Mouse (Mus musculus) forebrain, postnatal 0 days (tissue): Measurements from ENCODE around the gene Cdc42bpb. TPM values are rescaled to one million over a fixed set of nuclear protein-coding genes. Genes with fewer than 3 reads are reported as not detected.

Source experiments
- ATAC-seq: fragments of 200-750 bp; cut with Nextera tagmentation; 2 replicates; pipeline ENCODE4 v1.8.0; 2017; ENCODE audit warnings: mild to moderate bottlenecking, moderate library complexity
- DNase-seq: peaks from one replicate; pipeline ENCODE4 v3.0.0-alpha.2; 2015
- H3K27ac ChIP-seq: fragments of 300-500 bp; sonication (generic); 2 replicates; pipeline ENCODE4 v1.5.1; 2014; ENCODE audit warnings: low read depth, mild to moderate bottlenecking, antibody characterized with exemption, low read length, moderate library complexity, mixed read lengths
- H3K27me3 ChIP-seq: fragments of 300-500 bp; sonication (generic); 2 replicates; pipeline ENCODE4 v1.6.1; 2014; ENCODE audit warnings: mild to moderate bottlenecking, low read length, mixed read lengths; ENCODE audit not compliant: insufficient read depth
- H3K36me3 ChIP-seq: fragments of 300-500 bp; sonication (generic); 2 replicates; pipeline ENCODE4 v1.6.1; 2014; ENCODE audit warnings: mild to moderate bottlenecking, moderate library complexity; ENCODE audit not compliant: insufficient read depth
- H3K4me1 ChIP-seq: fragments of 300-500 bp; sonication (generic); 2 replicates; pipeline ENCODE4 v1.6.1; 2014; ENCODE audit warnings: antibody characterized with exemption; ENCODE audit not compliant: insufficient read depth
- H3K4me2 ChIP-seq: fragments of 300-500 bp; sonication (generic); 2 replicates; pipeline ENCODE4 v1.6.1; 2014; ENCODE audit warnings: low read depth, mild to moderate bottlenecking, moderate library complexity
- H3K4me3 ChIP-seq: fragments of 300-500 bp; sonication (generic); 2 replicates; pipeline ENCODE4 v1.5.1; 2014; ENCODE audit warnings: low read depth, low read length, mixed read lengths
- H3K9ac ChIP-seq: fragments of 300-500 bp; sonication (generic); 2 replicates; pipeline ENCODE4 v1.6.1; 2014; ENCODE audit warnings: mild to moderate bottlenecking
- H3K9me3 ChIP-seq: fragments of 300-500 bp; sonication (generic); 2 replicates; pipeline ENCODE4 v1.6.1; 2016; ENCODE audit warnings: low read length
- CTCF ChIP-seq: sonication (generic); IDR thresholded peaks from 2 replicates; pipeline ENCODE4 v1.5.1; 2016; ENCODE audit warnings: antibody characterized with exemption, control low read depth, low read depth
- WGBS: fragments of 180-500 bp; shearing (Covaris S2); extraction: QIAGEN DNeasy Blood & Tissue Kit; methylation state at CpG from one replicate; pipeline ENCODE4 v1.1.7; 2014; 5-methylcytosine and 5-hydroxymethylcytosine counted together
- polyA plus RNA-seq: library from polyadenylated mRNA; unstranded; fragments of >200 nt; fragmentation: Nextera tagmentation; extraction: Ambion mirVana; gene quantifications from 2 replicates; pipeline ENCODE4 v1.2.1, GENCODE M21; 2015
- total RNA-seq: library from RNA; depleted of rRNA; stranded (reverse); fragments of >200 nt; gene quantifications from 2 replicates; pipeline ENCODE4 v1.2.3, GENCODE M21; 2014

Gene Cdc42bpb
- total and polyA plus RNA-seq, 2 experiments from 2014 or later, result 31.1 to 139 TPM

DNA sequence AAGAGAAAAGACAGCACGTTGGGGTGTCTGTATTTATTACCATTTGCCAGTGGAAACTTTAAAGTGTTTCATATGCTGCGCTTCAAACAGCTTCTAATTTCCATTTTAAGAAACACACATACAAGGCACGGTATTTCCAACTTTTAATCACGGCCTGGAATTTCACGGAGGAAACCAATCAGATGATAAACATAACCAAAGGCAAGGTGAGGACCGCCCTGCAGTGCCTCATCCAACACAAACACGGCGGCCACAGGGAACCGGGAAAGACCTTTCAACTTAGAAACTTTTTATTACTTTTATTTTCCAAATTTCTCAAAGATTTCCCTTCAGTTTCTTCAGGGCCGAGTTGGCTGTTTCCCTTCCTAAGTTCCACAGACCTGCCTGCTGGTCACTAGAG lies 2.8 kb downstream of the Cdc42bpb start:
- no peak for TF ChIP-seq CTCF
- Histone ChIP-seq H3K36me3 (no peaks in the 10 kb centered on the region), H3K9ac (no peak overlapping the region), H3K9me3 (no peaks in the 10 kb centered on the region), H3K27me3 (no peaks in the 10 kb centered on the region), H3K4me2 (peak overlapping the region; percentile 90), H3K4me3 (no peak overlapping the region; the same call in 1 of the 2 replicates), H3K4me1 (peaks cover 18% of the 10 kb centered on the region), H3K27ac (no peak overlapping the region)
- DNase-seq (no peak), ATAC-seq (no peak)
- 68% methylated on average over 10 of the region's 10 CpGs for WGBS

- Histone ChIP-seq H3K9me3 (no peaks in the 10 kb centered on the region), H3K4me3 (no peak overlapping the region), H3K27me3 (no peaks in the 10 kb centered on the region), H3K9ac (no peak overlapping the region), H3K27ac (no peak overlapping the region), H3K36me3 (no peaks in the 10 kb centered on the region), H3K4me1 (peaks cover 18% of the 10 kb centered on the region), H3K4me2 (no peak overlapping the region)
- 87% methylated on average over 6 of the region's 6 CpGs for WGBS
- ATAC-seq, result no peak
- no peak for TF ChIP-seq CTCF
- no peak for DNase-seq
These were observed 4.1 kb downstream of the Cdc42bpb start for GRCm38 (mm10) chr12:111373411-111373810.

GRCm38 (mm10) chr12:111371905-111372304 lies 5.6 kb downstream of the Cdc42bpb start:
- Histone ChIP-seq H3K27me3 (no peaks in the 10 kb centered on the region), H3K27ac (no peak overlapping the region), H3K4me3 (no peak overlapping the region), H3K4me1 (peaks cover 19% of the 10 kb centered on the region), H3K9me3 (no peaks in the 10 kb centered on the region), H3K36me3 (no peaks in the 10 kb centered on the region), H3K9ac (no peak overlapping the region), H3K4me2 (no peak overlapping the region)
- no peak for ATAC-seq
- WGBS, result 88% methylated on average over 7 of the region's 7 CpGs
- TF ChIP-seq CTCF, result no peak
- no peak for DNase-seq

DNA sequence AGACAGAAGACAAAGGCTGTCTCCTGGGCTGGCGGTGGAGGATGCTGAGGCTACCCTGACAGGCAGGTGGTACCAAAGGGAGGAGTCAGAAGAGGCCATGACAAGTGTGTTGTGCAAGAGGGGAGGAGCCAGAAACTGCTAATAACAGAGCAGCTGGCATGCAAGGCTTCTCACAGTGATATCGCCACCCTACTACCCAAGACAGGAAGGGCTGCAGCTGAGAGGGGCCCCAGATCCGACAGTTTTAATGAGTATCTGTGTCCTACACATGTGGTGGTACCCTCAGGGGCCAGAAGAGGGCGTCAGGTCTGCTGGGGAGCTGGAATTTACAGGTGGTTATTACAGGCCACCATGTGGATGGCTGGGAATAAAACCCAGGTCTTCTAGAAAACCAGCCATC lies 7.3 kb downstream of the Cdc42bpb start:
- Histone ChIP-seq H3K9me3 (no peaks in the 10 kb centered on the region), H3K9ac (no peak overlapping the region), H3K4me3 (no peak overlapping the region), H3K36me3 (no peaks in the 10 kb centered on the region), H3K4me1 (peaks cover 9% of the 10 kb centered on the region), H3K27me3 (no peaks in the 10 kb centered on the region), H3K4me2 (no peak overlapping the region), H3K27ac (no peak overlapping the region)
- 61% methylated on average over 4 of the region's 4 CpGs for WGBS
- peak; percentile 11; the same call in 1 of the 2 replicates for TF ChIP-seq CTCF
- DNase-seq, result no peak
- ATAC-seq, result no peak

GRCm38 (mm10) chr12:111367065-111367464 lies 10.5 kb downstream of the Cdc42bpb start:
- Histone ChIP-seq H3K9ac (no peak overlapping the region), H3K36me3 (no peaks in the 10 kb centered on the region), H3K4me3 (no peak overlapping the region), H3K27me3 (no peaks in the 10 kb centered on the region), H3K4me2 (no peak overlapping the region), H3K4me1 (peaks cover 3% of the 10 kb centered on the region; the same call in 1 of the 2 replicates), H3K27ac (no peak overlapping the region), H3K9me3 (no peaks in the 10 kb centered on the region)
- no peak for DNase-seq
- no peak for ATAC-seq
- no peak for TF ChIP-seq CTCF
- WGBS, result 85% methylated on average over 7 of the region's 7 CpGs

DNA sequence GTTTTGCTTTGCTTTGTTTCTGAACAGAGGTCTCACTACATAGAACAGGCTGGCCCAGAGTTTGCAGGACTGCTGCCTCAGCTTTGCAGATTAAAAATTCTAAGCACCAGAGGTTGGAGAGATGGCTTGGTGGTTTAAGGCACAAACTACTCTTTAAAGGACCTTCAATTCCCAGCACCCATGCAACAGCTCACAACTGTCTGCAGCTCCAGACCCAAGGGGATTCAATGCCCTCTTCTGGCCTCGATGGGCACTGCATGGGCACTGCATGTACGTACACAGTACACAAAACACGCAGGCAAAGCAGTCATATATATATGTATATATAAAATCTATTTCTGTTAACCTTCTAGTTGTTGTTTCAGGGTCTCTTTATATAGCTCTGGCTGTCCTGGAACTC lies 13.3 kb downstream of the Cdc42bpb start:
- WGBS, result 82% methylated on average over 3 of the region's 3 CpGs

DNA sequence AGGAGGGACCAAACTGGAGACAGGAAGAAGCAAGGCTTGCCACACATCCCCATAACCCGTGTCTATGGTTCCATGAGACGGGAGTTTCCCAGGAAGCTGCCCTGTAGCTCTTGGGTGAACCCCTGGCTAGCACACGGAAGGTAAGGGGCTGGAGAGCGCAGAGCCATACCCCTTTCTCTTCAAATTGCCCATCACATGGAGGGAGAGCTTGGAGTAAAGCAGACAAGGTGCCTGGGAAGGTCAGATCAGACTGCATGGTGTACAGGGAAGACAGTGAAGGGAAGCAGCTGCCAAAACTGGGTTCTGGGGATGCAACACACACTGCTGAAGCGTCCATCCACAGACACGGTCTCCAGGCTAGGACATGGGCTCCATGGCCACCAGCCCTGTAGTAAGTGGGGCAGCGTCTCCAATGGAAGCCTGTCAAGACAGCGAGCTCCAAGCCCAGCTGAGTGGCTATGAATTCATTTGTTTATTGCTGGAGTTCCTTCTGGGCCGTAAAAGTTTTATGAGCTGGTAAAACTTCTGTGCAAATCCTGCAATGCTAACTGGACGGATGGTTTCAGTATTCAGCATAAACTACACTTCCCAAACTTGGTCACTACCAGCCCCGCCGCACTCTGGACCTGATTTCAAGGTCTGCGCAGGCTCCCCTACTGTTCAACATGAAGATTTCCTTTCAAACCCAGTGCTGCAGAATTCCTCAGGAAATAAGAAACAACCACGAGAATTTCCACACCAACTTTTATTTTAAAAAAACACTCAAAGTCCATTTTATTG lies 16.0 kb downstream of the Cdc42bpb start:
- no peak for ATAC-seq
- H3K27me3 ChIP-seq, result no peaks in the 10 kb centered on the region
- TF ChIP-seq CTCF, result no peak
- no peak overlapping the region for H3K27ac ChIP-seq
- no peak for DNase-seq
- 86% methylated on average over 14 of the region's 14 CpGs for WGBS
- no peaks in the 10 kb centered on the region for H3K4me1 ChIP-seq
- H3K4me3 ChIP-seq, result no peak overlapping the region
- no peaks in the 10 kb centered on the region for H3K36me3 ChIP-seq
- no peaks in the 10 kb centered on the region for H3K9me3 ChIP-seq
- no peak overlapping the region for H3K9ac ChIP-seq
- no peak overlapping the region for H3K4me2 ChIP-seq

More for the DNA sequence above, 13.3 kb downstream of the Cdc42bpb start:
- Histone ChIP-seq H3K36me3 (no peaks in the 10 kb centered on the region), H3K27ac (no peak overlapping the region), H3K4me1 (peaks cover 3% of the 10 kb centered on the region; the same call in 1 of the 2 replicates), H3K4me2 (no peak overlapping the region), H3K27me3 (no peaks in the 10 kb centered on the region), H3K9ac (no peak overlapping the region), H3K4me3 (no peak overlapping the region), H3K9me3 (no peaks in the 10 kb centered on the region)
- no peak for ATAC-seq
- DNase-seq, result no peak
- TF ChIP-seq CTCF, result peak; percentile 27; the same call in 1 of the 2 replicates
